Mouse (Mus musculus): ENCODE measurements around the gene Lamtor1.

GRCm38 (mm10) chr7:101866491-101867265 lies 39.0 kb upstream of the Lamtor1 start:
- TF ChIP-seq CTCF (IDR thresholded peaks at IDR 0.05; ENCODE audit: low read depth) (no peak), EP300 (IDR thresholded peaks at IDR 0.05; ENCODE audit: low read depth) (no peak)
